Mouse (Mus musculus): ENCODE measurements at regions not wholly inside any gene's neighbourhood (a gene's known extent, or its start where the extent isn't known, plus 50 kb on each side); places are given as distances from the start of the nearest gene placed in this dataset.

DNA sequence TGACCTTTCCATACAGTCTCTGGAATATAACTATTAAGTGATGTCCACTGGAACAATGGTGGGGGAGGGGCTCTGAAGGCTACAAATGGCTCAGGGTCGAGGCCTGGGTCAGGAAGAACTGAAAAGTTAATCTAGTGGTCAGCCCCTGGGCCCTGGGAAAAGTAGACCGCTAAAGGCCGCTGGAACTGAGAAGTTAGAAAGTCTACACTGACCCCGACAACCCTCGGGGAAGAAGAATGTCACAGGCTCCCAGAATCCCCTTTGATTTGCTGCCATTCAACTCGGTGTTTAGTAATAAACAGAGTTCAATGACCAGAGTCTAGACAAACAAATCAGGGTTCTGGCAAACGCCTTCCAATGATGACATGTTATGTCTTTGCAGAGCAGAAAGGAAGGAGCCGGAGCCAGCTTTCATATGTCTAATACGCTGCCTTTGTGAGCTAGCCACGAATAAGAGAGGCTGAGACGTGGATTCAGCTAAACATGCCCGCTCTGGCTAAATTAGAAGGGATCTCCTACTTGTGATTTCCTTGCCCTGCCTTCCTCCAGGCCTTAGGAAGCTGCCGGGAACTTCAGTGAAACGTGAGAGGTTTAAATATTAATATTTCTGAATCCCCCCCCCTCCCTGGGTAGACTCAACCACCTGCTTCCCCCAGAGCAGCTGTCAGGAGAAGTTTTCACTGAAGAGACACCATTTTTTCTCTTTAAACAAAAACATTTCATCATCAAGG lies 134.8 kb downstream of the Enc1 start:
- H3K27me3 ChIP-seq (ENCODE audit: control insufficient read depth in 1 of 2, insufficient read depth in 2 of 2, low read length in 2 of 2): peaks cover 0 to 1% of the 10 kb centered on the region in 2 experiments; a peak in 2 of 4 replicates
- H3K4me1 ChIP-seq (ENCODE audit: control insufficient read depth in 1 of 2, insufficient read depth in 2 of 2, low read length in 2 of 2): no peaks in the 10 kb centered on the region
- no peaks in the 10 kb centered on the region for H3K36me3 ChIP-seq (ENCODE audit: control insufficient read depth in 1 of 2, insufficient read depth in 2 of 2, low read length in 2 of 2)
- no peaks in the 10 kb centered on the region for H3K9me3 ChIP-seq (replicated peaks; ENCODE audit: insufficient read depth, low read length)
- no peak overlapping the region for H3K9ac ChIP-seq (ENCODE audit: control insufficient read depth, low read depth, low read length, poor library complexity, severe bottlenecking)
- H3K4me3 ChIP-seq (ENCODE audit: control insufficient read depth in 1 of 2, insufficient read depth in 1 of 2, low read depth in 2 of 2, low read length in 2 of 2): no peak overlapping the region
- DNase-seq (ENCODE audit: low read depth, low spot score): no peak
- H3K79me2 ChIP-seq (ENCODE audit: control insufficient read depth, insufficient read depth, low read length, poor library complexity): no peaks in the 10 kb centered on the region
- H3K27ac ChIP-seq (ENCODE audit: control insufficient read depth, low read depth, low read length): no peak overlapping the region
- TF ChIP-seq SIN3A (IDR thresholded peaks at IDR 0.05; ENCODE audit: low read length): no peak
- no peak for TF ChIP-seq ETS1 (IDR thresholded peaks at IDR 0.05; ENCODE audit: low read depth, low read length)
- no peak for TF ChIP-seq MAX (IDR thresholded peaks at IDR 0.05; ENCODE audit: low read length)
- no peak for TF ChIP-seq MAZ (IDR thresholded peaks at IDR 0.05; ENCODE audit: low read depth, low read length)
- TF ChIP-seq HCFC1 (IDR thresholded peaks at IDR 0.05; ENCODE audit: low read depth, low read length): no peak
- no peak for TF ChIP-seq JUND (IDR thresholded peaks at IDR 0.05; ENCODE audit: low read depth, low read length)
- TF ChIP-seq MYB (IDR thresholded peaks at IDR 0.05; ENCODE audit: low read depth, low read length): no peak
- no peak for TF ChIP-seq POLR2AphosphoS5 (IDR thresholded peaks at IDR 0.05; ENCODE audit: borderline replicate concordance, low read depth, low read length)
- no peak for TF ChIP-seq CHD2 (IDR thresholded peaks at IDR 0.05; ENCODE audit: low read length)
- TF ChIP-seq EP300 (IDR thresholded peaks at IDR 0.05; ENCODE audit: low read depth in 1 of 2, low read length in 2 of 2): no peak
- TF ChIP-seq MXI1 (IDR thresholded peaks at IDR 0.05; ENCODE audit: low read depth, low read length): no peak
- no peak for TF ChIP-seq ZC3H11A (IDR thresholded peaks at IDR 0.05; ENCODE audit: low read depth, low read length)
- TF ChIP-seq ZMIZ1 (IDR thresholded peaks at IDR 0.05; ENCODE audit: low read depth, low read length): no peak
- TF ChIP-seq CTCF (IDR thresholded peaks at IDR 0.05 in 2 of 3, conservative IDR thresholded peaks at IDR 0.05 in 1 of 3; ENCODE audit: control insufficient read depth in 1 of 3, insufficient read depth in 1 of 3, low read depth in 2 of 3, low read length in 3 of 3, poor library complexity in 1 of 3, severe bottlenecking in 1 of 3): no peak
- TF ChIP-seq RAD21 (IDR thresholded peaks at IDR 0.05; ENCODE audit: low read depth, low read length): no peak
- TF ChIP-seq POLR2AphosphoS2 (IDR thresholded peaks at IDR 0.05; ENCODE audit: low read length): no peak
- TF ChIP-seq ZNF384 (IDR thresholded peaks at IDR 0.05; ENCODE audit: low read depth, low read length): no peak
- TF ChIP-seq NRF1 (IDR thresholded peaks at IDR 0.05; ENCODE audit: insufficient read depth, low read depth, low read length, poor library complexity, severe bottlenecking): no peak
- TF ChIP-seq MAFK (IDR thresholded peaks at IDR 0.05; ENCODE audit: borderline replicate concordance, low read depth, low read length): no peak

DNA sequence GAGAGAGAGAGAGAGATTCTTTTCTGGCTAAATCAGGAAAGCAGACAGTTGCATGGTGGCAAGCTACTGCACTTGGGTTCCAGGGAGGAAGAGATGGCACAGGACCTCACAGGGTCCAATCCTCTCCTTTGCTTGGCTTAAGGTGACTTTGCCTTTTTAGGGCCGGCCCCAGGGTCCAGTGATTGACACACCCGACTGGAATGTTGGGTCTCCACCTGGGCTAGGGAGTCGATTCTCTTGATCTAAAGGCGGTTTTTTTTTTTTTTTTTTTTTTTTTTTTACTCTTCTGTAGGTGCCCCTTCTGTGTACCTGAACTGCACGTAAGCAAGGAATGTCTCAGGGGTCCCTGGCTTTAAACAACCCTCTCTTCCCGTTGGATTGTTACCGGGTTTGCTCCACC lies 131.4 kb downstream of the Enc1 start:
- Histone ChIP-seq H3K4me1 (ENCODE audit: control insufficient read depth in 1 of 2, insufficient read depth in 2 of 2, low read length in 2 of 2) (no peaks in the 10 kb centered on the region), H3K27ac (ENCODE audit: control insufficient read depth, low read depth, low read length) (no peak overlapping the region), H3K27me3 (ENCODE audit: control insufficient read depth in 1 of 2, insufficient read depth in 2 of 2, low read length in 2 of 2) (no peaks in the 10 kb centered on the region; a peak in 2 of 4 replicates), H3K9ac (ENCODE audit: control insufficient read depth, low read depth, low read length, poor library complexity, severe bottlenecking) (no peak overlapping the region), H3K79me2 (ENCODE audit: control insufficient read depth, insufficient read depth, low read length, poor library complexity) (no peaks in the 10 kb centered on the region), H3K9me3 (replicated peaks; ENCODE audit: insufficient read depth, low read length) (no peaks in the 10 kb centered on the region), H3K4me3 (ENCODE audit: control insufficient read depth in 1 of 2, insufficient read depth in 1 of 2, low read depth in 2 of 2, low read length in 2 of 2) (no peak overlapping the region), H3K36me3 (ENCODE audit: control insufficient read depth in 1 of 2, insufficient read depth in 2 of 2, low read length in 2 of 2) (no peaks in the 10 kb centered on the region)
- no peak for DNase-seq (ENCODE audit: low read depth, low spot score)
- TF ChIP-seq ZC3H11A (IDR thresholded peaks at IDR 0.05; ENCODE audit: low read depth, low read length): no peak
- no peak for TF ChIP-seq ZKSCAN1 (IDR thresholded peaks at IDR 0.05; ENCODE audit: low read depth, low read length)
- TF ChIP-seq KAT2A (conservative IDR thresholded peaks at IDR 0.05; ENCODE audit: low read depth, low read length): no peak
- TF ChIP-seq MAZ (IDR thresholded peaks at IDR 0.05; ENCODE audit: low read depth, low read length): no peak
- TF ChIP-seq POLR2A (IDR thresholded peaks at IDR 0.05; ENCODE audit: control insufficient read depth in 1 of 2, insufficient read depth in 1 of 2, low read depth in 1 of 2, low read length in 2 of 2, poor library complexity in 1 of 2): no peak
- TF ChIP-seq ETS1 (IDR thresholded peaks at IDR 0.05; ENCODE audit: low read depth, low read length): no peak
- no peak for TF ChIP-seq TCF12 (IDR thresholded peaks at IDR 0.05; ENCODE audit: low read depth, low read length)
- TF ChIP-seq CHD1 (IDR thresholded peaks at IDR 0.05; ENCODE audit: low read depth, low read length): no peak
- no peak for TF ChIP-seq CHD2 (IDR thresholded peaks at IDR 0.05; ENCODE audit: low read length)
- no peak for TF ChIP-seq TBP (IDR thresholded peaks at IDR 0.05; ENCODE audit: low read depth, low read length)
- no peak for TF ChIP-seq POLR2AphosphoS2 (IDR thresholded peaks at IDR 0.05; ENCODE audit: low read length)
- TF ChIP-seq HCFC1 (IDR thresholded peaks at IDR 0.05; ENCODE audit: low read depth, low read length): no peak
- TF ChIP-seq RCOR1 (IDR thresholded peaks at IDR 0.05; ENCODE audit: low read depth, low read length): no peak
- no peak for TF ChIP-seq NRF1 (IDR thresholded peaks at IDR 0.05; ENCODE audit: insufficient read depth, low read depth, low read length, poor library complexity, severe bottlenecking)
- no peak for TF ChIP-seq MAX (IDR thresholded peaks at IDR 0.05; ENCODE audit: low read length)
- no peak for TF ChIP-seq GATA1 (IDR thresholded peaks at IDR 0.05; ENCODE audit: low read depth, low read length)
- TF ChIP-seq MXI1 (IDR thresholded peaks at IDR 0.05; ENCODE audit: low read depth, low read length): no peak
- TF ChIP-seq MAFK (IDR thresholded peaks at IDR 0.05; ENCODE audit: borderline replicate concordance, low read depth, low read length): no peak
- no peak for TF ChIP-seq SMC3 (IDR thresholded peaks at IDR 0.05; ENCODE audit: low read depth, low read length)
- TF ChIP-seq POLR2AphosphoS5 (IDR thresholded peaks at IDR 0.05; ENCODE audit: borderline replicate concordance, low read depth, low read length): no peak

Measured in MEL (cell line).